Mouse (Mus musculus) stomach, postnatal 0 days (tissue): ENCODE data around the gene Fgf18.

Experiments used
- CTCF ChIP-seq: IDR thresholded peaks from 2 replicates; pipeline ENCODE4 v1.5.1; 2016; ENCODE audit warnings: antibody characterized with exemption, low read depth, mild to moderate bottlenecking, moderate library complexity
- EP300 ChIP-seq: optimal IDR thresholded peaks from 2 replicates; pipeline ENCODE3; 2016; ENCODE audit warnings: antibody characterized with exemption

DNA sequence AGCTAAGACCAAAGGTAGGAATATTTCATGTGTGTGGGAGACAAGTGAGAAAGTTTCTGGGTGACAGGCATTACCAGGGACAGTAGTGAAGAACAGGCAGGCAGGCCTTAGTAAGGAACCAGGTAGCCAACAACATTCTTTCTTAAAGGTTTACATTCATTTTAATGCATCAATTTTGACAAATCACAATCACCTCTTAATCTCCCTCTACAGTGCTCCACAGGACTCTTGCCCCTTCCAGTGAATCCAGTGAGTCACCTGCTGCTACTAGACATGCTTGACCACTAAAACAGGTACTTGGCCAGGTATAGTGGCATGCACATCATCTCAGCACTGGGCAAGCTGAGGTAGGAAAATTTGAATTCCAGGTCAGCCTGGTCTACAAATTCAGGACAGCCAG lies 3.2 kb upstream of the Fgf18 start:
- TF ChIP-seq CTCF (no peak), EP300 (no peak)
